Mouse (Mus musculus) gonadal fat pad, adult 2 months (tissue): Measurements from ENCODE around the gene Pde4b. TPM values are rescaled to one million over a fixed set of nuclear protein-coding genes. Genes with fewer than 3 reads are reported as not detected.

Experiments used
- DNase-seq: peaks from one replicate; pipeline ENCODE4 v3.0.0-alpha.2; 2012; ENCODE audit warnings: low read depth
- polyA plus RNA-seq: library from polyadenylated mRNA; depleted of rRNA; stranded (reverse); fragments of >200 nt; gene quantifications from 2 replicates; pipeline ENCODE4 v1.2.3, GENCODE M21; 2012

Pde4b gene
- polyA plus RNA-seq, 1 experiment, result 5.6 TPM

GRCm38 (mm10) chr4:102605722-102606341 lies 518.5 kb downstream of the Pde4b start:
- no peak for DNase-seq

GRCm38 (mm10) chr4:102606825-102607224 lies 519.5 kb downstream of the Pde4b start:
- DNase-seq, result no peak

GRCm38 (mm10) chr4:102607744-102608416 lies 520.5 kb downstream of the Pde4b start:
- no peak for DNase-seq

- DNase-seq, result no peak
Measured at GRCm38 (mm10) chr4:102612596-102612995, 525.3 kb downstream of the Pde4b start.

GRCm38 (mm10) chr4:102617774-102618173 lies 530.4 kb downstream of the Pde4b start:
- DNase-seq, result no peak

- DNase-seq, result no peak
Measured at GRCm38 (mm10) chr4:102618609-102619008, 531.3 kb downstream of the Pde4b start.

- no peak for DNase-seq
Measured at GRCm38 (mm10) chr4:102620179-102620910, 533.0 kb downstream of the Pde4b start.

GRCm38 (mm10) chr4:102621120-102621519 lies 533.8 kb downstream of the Pde4b start:
- no peak for DNase-seq

GRCm38 (mm10) chr4:102622977-102623376 lies 535.6 kb downstream of the Pde4b start:
- no peak for DNase-seq

- no peak for DNase-seq
Measured at GRCm38 (mm10) chr4:102623789-102624611, 536.7 kb downstream of the Pde4b start.

GRCm38 (mm10) chr4:102624937-102625336 lies 537.6 kb downstream of the Pde4b start:
- DNase-seq, result no peak

GRCm38 (mm10) chr4:102627799-102628198 lies 540.5 kb downstream of the Pde4b start:
- DNase-seq, result no peak

- DNase-seq, result no peak
Measured at GRCm38 (mm10) chr4:102629621-102630020, 542.3 kb downstream of the Pde4b start.

GRCm38 (mm10) chr4:102630261-102630660 lies 542.9 kb downstream of the Pde4b start:
- no peak for DNase-seq

- DNase-seq, result no peak
Measured at GRCm38 (mm10) chr4:102631624-102632023, 544.3 kb downstream of the Pde4b start.

GRCm38 (mm10) chr4:102633241-102633640 lies 545.9 kb downstream of the Pde4b start:
- no peak for DNase-seq

- DNase-seq, result no peak
Measured at GRCm38 (mm10) chr4:102635258-102635657, 547.9 kb downstream of the Pde4b start.

GRCm38 (mm10) chr4:102635944-102636343 lies 548.6 kb downstream of the Pde4b start:
- DNase-seq, result no peak

- DNase-seq, result no peak
Measured at GRCm38 (mm10) chr4:102637348-102637910, 550.1 kb downstream of the Pde4b start.

- DNase-seq, result no peak
Measured at GRCm38 (mm10) chr4:102640942-102641341, 553.6 kb downstream of the Pde4b start.

GRCm38 (mm10) chr4:102644062-102644461 lies 556.7 kb downstream of the Pde4b start:
- DNase-seq, result no peak

GRCm38 (mm10) chr4:102647056-102647455 lies 559.7 kb downstream of the Pde4b start:
- DNase-seq, result no peak
